Mouse (Mus musculus): ENCODE data around the gene Gga3.
"Not testable (repeated sequence)": the region's sequence is repeated elsewhere in the genome, so short reads cannot be mapped to it uniquely, and the experiment has no call there.

The Gga3 gene

GRCm38 (mm10) chr11:115603476-115604303, at the start of gene Gga3, which contains the start of gene Mrps7:
TSS of gene Gga3 (minus strand) at chr11:115604051.
TSS of gene Mrps7 (plus strand) at chr11:115603925.
- peak; percentile 48 for DNase-seq (ENCODE audit: extremely low read depth, low read depth)

GRCm38 (mm10) chr11:115653194-115653593, 49.3 kb upstream of the Gga3 start:
- no peak for DNase-seq (ENCODE audit: extremely low read depth, low read depth)

- DNase-seq (ENCODE audit: extremely low read depth, low read depth), result no peak
Measured at GRCm38 (mm10) chr11:115651680-115652079, 47.8 kb upstream of the Gga3 start.

- DNase-seq (ENCODE audit: extremely low read depth, low read depth), result no peak
Measured at GRCm38 (mm10) chr11:115649706-115650105, 45.9 kb upstream of the Gga3 start.

- DNase-seq (ENCODE audit: extremely low read depth, low read depth), result peak; percentile 47
Measured at GRCm38 (mm10) chr11:115647459-115647858, 43.6 kb upstream of the Gga3 start.

GRCm38 (mm10) chr11:115646439-115646838, 42.6 kb upstream of the Gga3 start:
- no peak for DNase-seq (ENCODE audit: extremely low read depth, low read depth)

GRCm38 (mm10) chr11:115645498-115645897, 41.6 kb upstream of the Gga3 start:
- not testable (repeated sequence) for DNase-seq (ENCODE audit: extremely low read depth, low read depth)

- no peak for DNase-seq (ENCODE audit: extremely low read depth, low read depth)
Measured at GRCm38 (mm10) chr11:115644308-115644707, 40.5 kb upstream of the Gga3 start.

- DNase-seq (ENCODE audit: extremely low read depth, low read depth), result no peak
Measured at GRCm38 (mm10) chr11:115643265-115643664, 39.4 kb upstream of the Gga3 start.

- no peak for DNase-seq (ENCODE audit: extremely low read depth, low read depth)
Measured at GRCm38 (mm10) chr11:115642705-115643104, 38.9 kb upstream of the Gga3 start.

GRCm38 (mm10) chr11:115641664-115642036, 37.8 kb upstream of the Gga3 start:
- no peak for DNase-seq (ENCODE audit: extremely low read depth, low read depth)

GRCm38 (mm10) chr11:115640978-115641663, 37.3 kb upstream of the Gga3 start:
- no peak for DNase-seq (ENCODE audit: extremely low read depth, low read depth)

GRCm38 (mm10) chr11:115640311-115640828, 36.5 kb upstream of the Gga3 start:
- DNase-seq (ENCODE audit: extremely low read depth, low read depth), result no peak

- DNase-seq (ENCODE audit: extremely low read depth, low read depth), result no peak
Measured at GRCm38 (mm10) chr11:115639540-115639939, 35.7 kb upstream of the Gga3 start.

- DNase-seq (ENCODE audit: extremely low read depth, low read depth), result peak; percentile 53
Measured at GRCm38 (mm10) chr11:115638498-115639409, 34.9 kb upstream of the Gga3 start.

GRCm38 (mm10) chr11:115636960-115637359, 33.1 kb upstream of the Gga3 start:
- no peak for DNase-seq (ENCODE audit: extremely low read depth, low read depth)

- DNase-seq (ENCODE audit: extremely low read depth, low read depth), result no peak
Measured at GRCm38 (mm10) chr11:115635484-115635883, 31.6 kb upstream of the Gga3 start.

- DNase-seq (ENCODE audit: extremely low read depth, low read depth), result no peak
Measured at GRCm38 (mm10) chr11:115635041-115635440, 31.2 kb upstream of the Gga3 start.

- no peak for DNase-seq (ENCODE audit: extremely low read depth, low read depth)
Measured at GRCm38 (mm10) chr11:115634109-115634508, 30.3 kb upstream of the Gga3 start.

- no peak for DNase-seq (ENCODE audit: extremely low read depth, low read depth)
Measured at GRCm38 (mm10) chr11:115632862-115633261, 29.0 kb upstream of the Gga3 start.

- no peak for DNase-seq (ENCODE audit: extremely low read depth, low read depth)
Measured at GRCm38 (mm10) chr11:115632247-115632646, 28.4 kb upstream of the Gga3 start.

All from MEL-GATA-1-ER (cell line).